Mouse (Mus musculus): ENCODE data around the gene Lss. TPM values are rescaled to one million over a fixed set of nuclear protein-coding genes. Genes with fewer than 3 reads are reported as not detected.
A peak's percentile ranks its signal among the peaks of the same experiment; 100 is the strongest.

Gene Lss
- polyA plus RNA-seq, 1 experiment from 2014 or later, result 68.0 TPM

DNA sequence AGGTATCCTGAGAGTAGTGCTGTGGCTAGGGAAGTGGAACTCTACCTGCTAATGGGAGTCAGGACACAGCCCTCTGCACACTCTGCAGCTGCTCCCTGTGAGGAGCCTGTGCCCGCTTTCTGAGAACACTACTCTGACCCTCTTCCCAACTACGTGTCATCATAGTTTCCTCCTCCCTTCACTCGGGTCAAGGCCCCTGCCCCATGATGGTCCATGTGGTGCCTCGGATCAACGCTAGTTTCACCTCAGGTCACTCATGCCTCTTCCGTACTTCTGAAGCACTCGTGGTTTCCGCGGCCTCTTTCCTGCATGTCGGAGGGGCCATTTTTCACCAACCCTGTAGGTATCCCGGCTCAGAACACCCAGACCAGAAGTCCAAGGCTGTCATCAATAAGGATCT lies 466 bp upstream of the Lss start:
- no peaks in the 10 kb centered on the region for H3K9me3 ChIP-seq (replicated peaks)
- WGBS (ENCODE audit: insufficient replicate concordance), result 1% methylated on average over 11 of the region's 11 CpGs
- H3K4me2 ChIP-seq, result peak overlapping the region; percentile 95
- no peaks in the 10 kb centered on the region for H3K27me3 ChIP-seq
- H3K36me3 ChIP-seq (replicated peaks), result peaks cover 20% of the 10 kb centered on the region
- peak overlapping the region; percentile 67 for H3K4me3 ChIP-seq (replicated peaks)
- peaks cover 17% of the 10 kb centered on the region for H3K4me1 ChIP-seq (replicated peaks)
- ATAC-seq (ENCODE audit: insufficient read depth), result 0 out of 2 replicates have a peak, but pooled peaks have one; percentile 4
- peak overlapping the region; percentile 51 for H3K27ac ChIP-seq (replicated peaks)
- peak overlapping the region; percentile 7; the same call in 1 of the 2 replicates for H3K9ac ChIP-seq

- peak overlapping the region; percentile 67 for H3K27ac ChIP-seq (replicated peaks)
- 3% methylated on average over 14 of the region's 14 CpGs for WGBS (ENCODE audit: insufficient replicate concordance)
- H3K9me3 ChIP-seq (replicated peaks), result no peaks in the 10 kb centered on the region
- peak overlapping the region; percentile 95 for H3K4me2 ChIP-seq
- H3K36me3 ChIP-seq (replicated peaks), result peaks cover 29% of the 10 kb centered on the region
- peak overlapping the region; percentile 63 for H3K9ac ChIP-seq
- H3K4me3 ChIP-seq (replicated peaks), result peak overlapping the region; percentile 67
- peak; percentile 3; the same call in 1 of the 2 replicates for ATAC-seq (ENCODE audit: insufficient read depth)
- H3K4me1 ChIP-seq (replicated peaks), result peaks cover 17% of the 10 kb centered on the region
- H3K27me3 ChIP-seq, result no peaks in the 10 kb centered on the region
These were observed 440 bp downstream of the Lss start for GRCm38 (mm10) chr10:76531828-76532227.

- Histone ChIP-seq H3K4me2 (no peak overlapping the region), H3K36me3 (replicated peaks) (peaks cover 54% of the 10 kb centered on the region), H3K27ac (replicated peaks) (no peak overlapping the region), H3K4me1 (replicated peaks) (peaks cover 18% of the 10 kb centered on the region), H3K4me3 (replicated peaks) (no peak overlapping the region), H3K9me3 (replicated peaks) (no peaks in the 10 kb centered on the region), H3K9ac (no peak overlapping the region), H3K27me3 (no peaks in the 10 kb centered on the region)
- 91% methylated on average over 7 of the region's 7 CpGs for WGBS (ENCODE audit: insufficient replicate concordance)
- ATAC-seq (ENCODE audit: insufficient read depth), result no peak
These were observed 4.1 kb downstream of the Lss start for GRCm38 (mm10) chr10:76535526-76535925.

GRCm38 (mm10) chr10:76537619-76538018 lies 6.2 kb downstream of the Lss start:
- H3K27ac ChIP-seq (replicated peaks), result no peak overlapping the region
- no peaks in the 10 kb centered on the region for H3K27me3 ChIP-seq
- 63% methylated on average over 9 of the region's 9 CpGs for WGBS (ENCODE audit: insufficient replicate concordance)
- no peak overlapping the region for H3K4me3 ChIP-seq (replicated peaks)
- H3K9ac ChIP-seq, result no peak overlapping the region
- ATAC-seq (ENCODE audit: insufficient read depth), result peak; percentile 30
- no peak overlapping the region for H3K4me2 ChIP-seq
- peaks cover 75% of the 10 kb centered on the region for H3K36me3 ChIP-seq (replicated peaks)
- no peaks in the 10 kb centered on the region for H3K9me3 ChIP-seq (replicated peaks)
- 0 out of 2 replicates have a peak, but pooled peaks cover 3% of the 10 kb centered on the region for H3K4me1 ChIP-seq (replicated peaks)

- Histone ChIP-seq H3K4me1 (replicated peaks) (0 out of 2 replicates have a peak, but pooled peaks cover 3% of the 10 kb centered on the region), H3K27ac (replicated peaks) (no peak overlapping the region), H3K9ac (no peak overlapping the region), H3K9me3 (replicated peaks) (no peaks in the 10 kb centered on the region), H3K36me3 (replicated peaks) (peaks cover 86% of the 10 kb centered on the region), H3K27me3 (no peaks in the 10 kb centered on the region), H3K4me2 (no peak overlapping the region), H3K4me3 (replicated peaks) (no peak overlapping the region)
- ATAC-seq (ENCODE audit: insufficient read depth), result no peak
- WGBS (ENCODE audit: insufficient replicate concordance), result 50% methylated on average over 11 of the region's 11 CpGs
These were observed 10.1 kb downstream of the Lss start for GRCm38 (mm10) chr10:76541336-76542085.

GRCm38 (mm10) chr10:76542636-76543375 lies 11.4 kb downstream of the Lss start:
- WGBS (ENCODE audit: insufficient replicate concordance), result 26% methylated on average over 10 of the region's 10 CpGs
- Histone ChIP-seq H3K9ac (no peak overlapping the region), H3K36me3 (replicated peaks) (peaks cover 90% of the 10 kb centered on the region), H3K4me3 (replicated peaks) (no peak overlapping the region), H3K27ac (replicated peaks) (no peak overlapping the region), H3K9me3 (replicated peaks) (no peaks in the 10 kb centered on the region), H3K4me1 (replicated peaks) (no peaks in the 10 kb centered on the region), H3K4me2 (no peak overlapping the region), H3K27me3 (no peaks in the 10 kb centered on the region)
- ATAC-seq (ENCODE audit: insufficient read depth), result no peak

- Histone ChIP-seq H3K4me1 (replicated peaks) (no peaks in the 10 kb centered on the region), H3K27ac (replicated peaks) (no peak overlapping the region), H3K27me3 (no peaks in the 10 kb centered on the region), H3K9ac (no peak overlapping the region), H3K36me3 (replicated peaks) (peaks cover 90% of the 10 kb centered on the region), H3K4me3 (replicated peaks) (no peak overlapping the region), H3K9me3 (replicated peaks) (no peaks in the 10 kb centered on the region), H3K4me2 (no peak overlapping the region)
- 85% methylated on average over 8 of the region's 8 CpGs for WGBS (ENCODE audit: insufficient replicate concordance)
- ATAC-seq (ENCODE audit: insufficient read depth), result no peak
These were observed 15.2 kb downstream of the Lss start for GRCm38 (mm10) chr10:76546566-76546965.

DNA sequence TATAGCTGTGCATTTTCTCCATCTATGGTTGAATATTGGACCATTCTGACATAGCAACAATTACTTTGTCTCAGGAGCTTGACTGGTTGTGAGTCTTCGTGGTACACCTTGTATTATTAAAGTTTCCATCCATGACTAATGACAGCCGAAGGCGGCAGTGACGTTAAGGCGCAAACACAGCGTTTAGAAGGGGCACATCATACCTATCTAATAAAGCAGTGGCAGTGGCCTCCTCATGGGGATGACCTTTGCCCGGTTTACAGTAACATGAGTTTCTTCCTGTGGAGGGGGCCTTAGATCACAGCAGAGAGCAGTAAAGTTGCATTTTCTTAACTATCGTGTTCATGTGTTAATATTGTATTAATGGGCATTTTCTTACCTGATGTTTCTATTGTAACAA lies 16.8 kb downstream of the Lss start:
- H3K27me3 ChIP-seq, result no peaks in the 10 kb centered on the region
- 79% methylated on average over 8 of the region's 8 CpGs for WGBS (ENCODE audit: insufficient replicate concordance)
- H3K4me3 ChIP-seq (replicated peaks), result no peak overlapping the region
- H3K4me1 ChIP-seq (replicated peaks), result no peaks in the 10 kb centered on the region
- no peak overlapping the region for H3K4me2 ChIP-seq
- ATAC-seq (ENCODE audit: insufficient read depth), result no peak
- no peaks in the 10 kb centered on the region for H3K9me3 ChIP-seq (replicated peaks)
- H3K36me3 ChIP-seq (replicated peaks), result peaks cover 90% of the 10 kb centered on the region
- H3K27ac ChIP-seq (replicated peaks), result no peak overlapping the region
- H3K9ac ChIP-seq, result no peak overlapping the region

GRCm38 (mm10) chr10:76550458-76550857 lies 19.1 kb downstream of the Lss start:
- Histone ChIP-seq H3K4me1 (replicated peaks) (no peaks in the 10 kb centered on the region), H3K4me2 (no peak overlapping the region), H3K27ac (replicated peaks) (no peak overlapping the region), H3K36me3 (replicated peaks) (peaks cover 81% of the 10 kb centered on the region), H3K9me3 (replicated peaks) (no peaks in the 10 kb centered on the region), H3K27me3 (no peaks in the 10 kb centered on the region), H3K4me3 (replicated peaks) (no peak overlapping the region), H3K9ac (no peak overlapping the region)
- 72% methylated on average over 5 of the region's 5 CpGs for WGBS (ENCODE audit: insufficient replicate concordance)
- no peak for ATAC-seq (ENCODE audit: insufficient read depth)

- Histone ChIP-seq H3K4me2 (no peak overlapping the region), H3K4me3 (replicated peaks) (no peak overlapping the region), H3K27me3 (no peaks in the 10 kb centered on the region), H3K9ac (no peak overlapping the region), H3K27ac (replicated peaks) (no peak overlapping the region), H3K36me3 (replicated peaks) (peaks cover 70% of the 10 kb centered on the region), H3K4me1 (replicated peaks) (no peaks in the 10 kb centered on the region), H3K9me3 (replicated peaks) (no peaks in the 10 kb centered on the region)
- WGBS (ENCODE audit: insufficient replicate concordance), result 84% methylated on average over 3 of the region's 3 CpGs
- ATAC-seq (ENCODE audit: insufficient read depth), result no peak
These were observed 20.2 kb downstream of the Lss start for GRCm38 (mm10) chr10:76551556-76551955.

GRCm38 (mm10) chr10:76554061-76554460 lies 22.7 kb downstream of the Lss start:
- H3K27me3 ChIP-seq, result no peaks in the 10 kb centered on the region
- H3K4me2 ChIP-seq, result no peak overlapping the region
- H3K9me3 ChIP-seq (replicated peaks), result no peaks in the 10 kb centered on the region
- ATAC-seq (ENCODE audit: insufficient read depth), result no peak
- H3K36me3 ChIP-seq (replicated peaks), result peaks cover 54% of the 10 kb centered on the region
- WGBS (ENCODE audit: insufficient replicate concordance), result 78% methylated on average over 5 of the region's 5 CpGs
- H3K9ac ChIP-seq, result no peak overlapping the region
- H3K4me3 ChIP-seq (replicated peaks), result no peak overlapping the region
- H3K27ac ChIP-seq (replicated peaks), result no peak overlapping the region
- no peaks in the 10 kb centered on the region for H3K4me1 ChIP-seq (replicated peaks)

Measured in liver, embryonic 15.5 days (tissue).